Mouse (Mus musculus) ES-Bruce4 (cell line): Measurements from ENCODE around the gene Olfml2a. TPM values are rescaled to one million over a fixed set of nuclear protein-coding genes. Genes with fewer than 3 reads are reported as not detected.

Experiments used
- H3K27ac ChIP-seq: 2 replicates; pipeline ENCODE4 v1.5.1; 2012; ENCODE audit warnings: low read length, inconsistent platforms; ENCODE audit not compliant: insufficient read depth
- H3K27me3 ChIP-seq: 2 replicates; pipeline ENCODE4 v1.6.1; 2012; ENCODE audit warnings: mild to moderate bottlenecking, low read length, inconsistent platforms; ENCODE audit not compliant: control insufficient read depth, poor library complexity, insufficient read depth, severe bottlenecking
- H3K36me3 ChIP-seq: 2 replicates; pipeline ENCODE4 v1.6.1; 2012; ENCODE audit warnings: inconsistent platforms, mild to moderate bottlenecking, low read length, moderate library complexity; ENCODE audit not compliant: control insufficient read depth, poor library complexity, insufficient read depth, severe bottlenecking
- H3K4me1 ChIP-seq: one replicate; pipeline ENCODE4 v1.8.1; 2011; ENCODE audit warnings: low read length; ENCODE audit not compliant: control insufficient read depth, insufficient read depth
- H3K4me3 ChIP-seq: 2 replicates; pipeline ENCODE4 v1.5.1; 2011; ENCODE audit warnings: low read depth, mild to moderate bottlenecking, low read length
- H3K9ac ChIP-seq: 2 replicates; pipeline ENCODE4 v1.6.1; 2012; ENCODE audit warnings: low read depth, mild to moderate bottlenecking, inconsistent platforms; ENCODE audit not compliant: poor library complexity, severe bottlenecking
- H3K9me3 ChIP-seq: replicated peaks from 2 replicates; pipeline ENCODE4 v1.6.1; 2012; ENCODE audit warnings: mild to moderate bottlenecking, low read length, inconsistent platforms; ENCODE audit not compliant: control insufficient read depth, poor library complexity, insufficient read depth, severe bottlenecking
- CTCF ChIP-seq: IDR thresholded peaks from one replicate; pipeline ENCODE4 v1.8.1; 2011; ENCODE audit warnings: low read depth, low read length
- EP300 ChIP-seq: IDR thresholded peaks from 2 replicates; pipeline ENCODE4 v1.6.1; 2011; ENCODE audit warnings: low read depth, low read length; ENCODE audit not compliant: insufficient read depth
- POLR2A ChIP-seq: IDR thresholded peaks from one replicate; pipeline ENCODE4 v1.8.1; 2011; ENCODE audit warnings: low read length; ENCODE audit not compliant: insufficient read depth
- polyA plus RNA-seq: library from polyadenylated mRNA; stranded (reverse); fragments of >200 nt; gene quantifications from 2 replicates; pipeline ENCODE4 v1.2.4, GENCODE M21; 2011; ENCODE audit warnings: low read depth; ENCODE audit not compliant: missing spikeins, insufficient read depth, insufficient read length

Gene Olfml2a
- polyA plus RNA-seq, 1 experiment: 1.8 TPM

DNA sequence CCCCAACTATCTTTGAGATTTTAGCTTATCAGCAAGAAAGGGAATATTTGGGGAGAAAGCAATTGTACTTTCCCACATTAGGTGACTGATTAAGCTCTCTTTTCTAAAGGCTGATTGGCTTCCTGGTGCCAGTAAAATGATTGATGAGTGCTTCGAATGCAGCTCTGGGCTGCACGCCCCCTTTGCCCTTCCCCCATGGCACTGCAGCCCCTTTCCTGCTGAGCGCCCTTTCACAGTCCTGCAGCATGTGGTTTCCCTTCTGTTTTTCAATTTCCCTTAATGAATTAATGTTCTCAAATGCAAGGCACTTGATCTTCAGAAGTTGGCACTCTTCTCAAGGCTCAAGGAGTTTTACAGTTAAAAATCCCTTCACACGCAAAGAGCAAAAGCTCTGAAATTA, 16.8 kb upstream of the Olfml2a start:
- H3K36me3 ChIP-seq: no peaks in the 10 kb centered on the region
- H3K27me3 ChIP-seq: no peaks in the 10 kb centered on the region
- H3K27ac ChIP-seq: no peak overlapping the region
- H3K4me3 ChIP-seq: no peak overlapping the region
- no peaks in the 10 kb centered on the region for H3K9me3 ChIP-seq
- no peaks in the 10 kb centered on the region for H3K4me1 ChIP-seq
- no peak overlapping the region for H3K9ac ChIP-seq
- no peak for TF ChIP-seq CTCF
- no peak for TF ChIP-seq POLR2A
- TF ChIP-seq EP300: no peak

GRCm38 (mm10) chr2:38916947-38917691, 14.7 kb upstream of the Olfml2a start:
- TF ChIP-seq EP300: no peak
- TF ChIP-seq POLR2A: no peak
- TF ChIP-seq CTCF: no peak
- H3K27me3 ChIP-seq: no peaks in the 10 kb centered on the region; the same call in 1 of the 2 replicates
- no peaks in the 10 kb centered on the region for H3K36me3 ChIP-seq
- H3K9me3 ChIP-seq: no peaks in the 10 kb centered on the region
- H3K4me1 ChIP-seq: no peaks in the 10 kb centered on the region
- H3K4me3 ChIP-seq: no peak overlapping the region
- no peak overlapping the region for H3K9ac ChIP-seq
- no peak overlapping the region for H3K27ac ChIP-seq

DNA sequence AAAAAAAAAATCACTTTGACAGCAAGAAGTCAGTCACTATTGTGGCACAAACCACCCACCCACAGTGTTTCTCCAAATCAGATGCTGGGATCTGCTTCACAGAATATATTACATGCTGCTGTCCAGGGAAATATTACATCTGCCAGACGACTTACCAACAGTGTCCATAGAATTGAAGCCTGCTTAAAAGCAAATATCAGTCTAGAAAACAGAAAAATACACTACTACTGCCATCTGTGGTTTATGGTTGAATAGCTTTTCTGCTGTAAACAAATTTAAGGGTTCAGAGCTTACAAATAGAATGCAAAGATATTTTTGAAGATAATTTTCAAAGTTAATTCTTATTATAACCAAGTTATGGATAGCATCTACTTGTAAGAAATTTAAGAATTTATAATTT, 10.4 kb upstream of the Olfml2a start:
- Histone ChIP-seq H3K9ac (no peak overlapping the region), H3K27me3 (peaks cover 5% of the 10 kb centered on the region), H3K4me3 (no peak overlapping the region), H3K4me1 (no peaks in the 10 kb centered on the region), H3K27ac (no peak overlapping the region), H3K9me3 (no peaks in the 10 kb centered on the region), H3K36me3 (no peaks in the 10 kb centered on the region)
- TF ChIP-seq POLR2A: no peak

DNA sequence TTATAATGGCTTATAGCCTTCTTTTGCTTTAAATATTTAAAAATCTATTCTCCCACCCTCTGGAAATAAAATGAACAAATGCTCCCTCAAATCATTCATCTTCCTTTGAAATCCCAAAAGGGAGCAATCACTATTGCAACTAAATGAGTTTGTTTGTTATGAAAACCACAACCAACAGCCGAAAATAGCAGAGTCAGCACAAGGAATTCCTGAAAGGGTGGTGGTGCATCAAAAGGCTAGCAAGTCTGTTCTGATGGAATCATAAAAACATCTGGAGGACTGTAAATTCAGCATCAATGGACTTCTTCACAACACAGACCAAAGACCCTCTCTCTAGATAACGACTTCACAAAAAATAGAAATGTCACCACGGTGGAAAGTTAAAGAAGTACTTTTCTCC, 8.3 kb upstream of the Olfml2a start:
- Histone ChIP-seq H3K4me1 (no peaks in the 10 kb centered on the region), H3K36me3 (no peaks in the 10 kb centered on the region), H3K9ac (no peak overlapping the region), H3K27me3 (peaks cover 5% of the 10 kb centered on the region), H3K27ac (no peak overlapping the region), H3K9me3 (no peaks in the 10 kb centered on the region), H3K4me3 (no peak overlapping the region)
- no peak for TF ChIP-seq CTCF
- TF ChIP-seq EP300: no peak
- no peak for TF ChIP-seq POLR2A

DNA sequence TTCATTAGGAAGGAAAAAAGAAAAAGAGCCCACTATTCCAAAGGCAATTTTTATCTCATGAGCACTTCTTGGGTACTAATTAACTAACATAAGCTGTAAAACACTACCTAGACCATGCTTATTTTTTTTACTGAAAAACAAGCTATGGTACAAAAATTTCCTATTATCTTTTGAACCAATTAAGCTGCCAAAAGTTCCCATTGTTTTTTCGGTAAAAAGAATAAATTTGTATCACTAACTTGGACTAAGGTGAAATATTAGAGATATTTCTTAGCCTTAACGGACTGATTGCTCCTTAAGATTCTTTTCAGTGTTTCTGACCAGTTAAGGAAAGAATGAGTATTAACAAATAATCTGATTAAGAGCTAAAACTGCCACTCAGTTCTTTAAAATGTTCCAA, 7.9 kb upstream of the Olfml2a start:
- TF ChIP-seq POLR2A: no peak
- no peak for TF ChIP-seq EP300
- TF ChIP-seq CTCF: no peak
- Histone ChIP-seq H3K27me3 (peaks cover 5% of the 10 kb centered on the region), H3K36me3 (no peaks in the 10 kb centered on the region), H3K4me3 (no peak overlapping the region), H3K9ac (no peak overlapping the region), H3K4me1 (no peaks in the 10 kb centered on the region), H3K27ac (no peak overlapping the region), H3K9me3 (no peaks in the 10 kb centered on the region)

DNA sequence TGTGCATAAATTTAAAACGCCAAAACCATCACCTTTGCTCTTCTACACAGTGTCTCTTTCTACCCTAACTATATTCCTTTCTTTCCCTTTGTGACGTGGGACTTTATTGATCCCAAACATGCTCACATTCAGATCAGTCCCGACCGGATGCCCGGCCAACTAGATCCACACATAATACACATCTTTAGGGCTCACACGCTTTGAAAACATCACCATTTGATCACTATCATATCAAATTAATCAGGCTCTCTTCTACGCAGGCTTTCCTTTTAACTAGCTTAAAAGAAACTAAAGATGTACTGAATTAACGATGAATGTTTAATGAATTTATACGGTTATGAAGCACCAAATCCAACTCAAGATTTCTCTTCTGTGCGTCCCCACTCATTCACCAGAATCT, 7.2 kb upstream of the Olfml2a start:
- Histone ChIP-seq H3K36me3 (no peaks in the 10 kb centered on the region), H3K27me3 (peaks cover 5% of the 10 kb centered on the region), H3K27ac (no peak overlapping the region), H3K9me3 (no peaks in the 10 kb centered on the region), H3K9ac (no peak overlapping the region), H3K4me1 (no peaks in the 10 kb centered on the region), H3K4me3 (peak overlapping the region; percentile 92)
- TF ChIP-seq EP300 (no peak), CTCF (no peak), POLR2A (no peak)
